Comparison of ENCODE assay signal across 8 mouse cellular contexts in the genomic region with DNA sequence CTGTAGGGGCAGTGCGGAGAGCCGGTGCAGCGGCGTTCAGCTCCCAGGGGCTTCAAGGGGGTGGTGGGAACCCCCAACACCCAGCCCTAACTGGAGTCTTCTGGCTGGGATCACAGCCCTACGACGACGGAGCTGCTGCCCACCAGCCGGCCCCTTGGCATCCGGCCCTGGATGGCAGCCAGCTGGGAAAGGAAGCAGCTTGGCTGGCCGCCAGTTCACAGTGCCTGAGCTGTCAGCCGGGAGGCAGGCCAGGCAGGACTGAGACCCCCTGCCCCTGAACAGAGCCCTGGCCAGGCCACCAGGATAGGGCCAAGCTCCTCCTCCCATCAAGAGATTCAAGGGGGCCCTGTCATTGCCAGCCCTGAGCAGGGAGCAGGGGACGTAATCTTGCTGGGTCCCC.
A peak's percentile ranks its signal among the peaks of the same experiment; 100 is the strongest.
DNase-seq lines count a peak whose midpoint lies in the region; ATAC-seq and TF ChIP-seq lines count a peak whose summit lies in the region.

No protein-coding gene starts in this region.

- DNase-seq in midbrain, embryonic 11.5 days (ENCODE audit: low spot score, missing footprints), result no peak
- no peak for DNase-seq in midbrain, embryonic 10.5 days (ENCODE audit: low spot score)
- DNase-seq in heart, adult 8-10 months (ENCODE audit: low spot score), result peak; percentile 51
- DNase-seq in kidney, adult 2 months, result peak; percentile 84
- peak; percentile 63 for DNase-seq in naive thymus-derived CD4-positive, alpha-beta T cell, adult 2 months (ENCODE audit: low read depth)
- peak; percentile 26 for DNase-seq in testis, postnatal 14 days (ENCODE audit: low spot score)

- H3K27ac ChIP-seq in midbrain, embryonic 11.5 days (ENCODE audit: low read depth, low read length), result no peak overlapping the region
- no peak overlapping the region; the same call in 1 of the 2 replicates for H3K27ac ChIP-seq in midbrain, embryonic 10.5 days (replicated peaks)
- no peak overlapping the region for H3K27ac ChIP-seq in kidney, adult 2 months (ENCODE audit: insufficient read depth, low read depth, low read length)
- peak overlapping the region; percentile 80 for H3K27ac ChIP-seq in limb, embryonic 13.5 days

- no peak for TF ChIP-seq CTCF in kidney, adult 2 months (conservative IDR thresholded peaks at IDR 0.05; ENCODE audit: insufficient read depth, insufficient read length, low read depth, low read length)

- H3K9me3 ChIP-seq in midbrain, embryonic 11.5 days (ENCODE audit: control insufficient read depth, low read length), result no peaks in the 10 kb centered on the region
- H3K9me3 ChIP-seq in midbrain, embryonic 10.5 days (replicated peaks), result no peaks in the 10 kb centered on the region
- H3K9me3 ChIP-seq in limb, embryonic 13.5 days, result no peaks in the 10 kb centered on the region

- 60% methylated on average over 12 of the region's 12 CpGs for WGBS in midbrain, embryonic 11.5 days
- 72% methylated on average over 12 of the region's 12 CpGs for WGBS in midbrain, embryonic 10.5 days
- 19% methylated on average over 12 of the region's 12 CpGs for WGBS in kidney, adult 2 months
- WGBS in limb, embryonic 13.5 days, result 22% methylated on average over 12 of the region's 12 CpGs

- TF ChIP-seq POLR2A in kidney, adult 2 months (IDR thresholded peaks at IDR 0.05; ENCODE audit: low read depth, low read length), result no peak

- H3K4me3 ChIP-seq in midbrain, embryonic 11.5 days (ENCODE audit: low read depth, low read length), result no peak overlapping the region
- H3K4me3 ChIP-seq in midbrain, embryonic 10.5 days, result no peak overlapping the region
- H3K4me3 ChIP-seq in kidney, adult 2 months (ENCODE audit: insufficient read depth, low read depth, low read length), result no peak overlapping the region
- H3K4me3 ChIP-seq in limb, embryonic 13.5 days, result no peak overlapping the region

- ATAC-seq in midbrain, embryonic 11.5 days (ENCODE audit: low FRiP score), result peak; percentile 12; the same call in 1 of the 2 replicates
- ATAC-seq in common myeloid progenitor, adult 5-6 weeks (replicated peaks; ENCODE audit: low read depth, poor library complexity, severe bottlenecking), result peak; percentile 44
- peak; percentile 35; the same call in 1 of the 2 replicates for ATAC-seq in limb, embryonic 13.5 days (ENCODE audit: low FRiP score, low read depth)

- no peaks in the 10 kb centered on the region for H3K36me3 ChIP-seq in midbrain, embryonic 11.5 days (ENCODE audit: control insufficient read depth, insufficient read depth, low read length)
- H3K36me3 ChIP-seq in midbrain, embryonic 10.5 days, result no peaks in the 10 kb centered on the region
- H3K36me3 ChIP-seq in kidney, adult 2 months (ENCODE audit: control insufficient read depth, insufficient read depth, low read length), result no peaks in the 10 kb centered on the region
- no peaks in the 10 kb centered on the region for H3K36me3 ChIP-seq in limb, embryonic 13.5 days

- peaks cover 11% of the 10 kb centered on the region for H3K27me3 ChIP-seq in midbrain, embryonic 11.5 days (ENCODE audit: control insufficient read depth, insufficient read depth, low read length)
- peaks cover 82% of the 10 kb centered on the region for H3K27me3 ChIP-seq in midbrain, embryonic 10.5 days (ENCODE audit: low read depth, poor library complexity, severe bottlenecking)
- H3K27me3 ChIP-seq in kidney, adult 2 months (replicated peaks; ENCODE audit: control insufficient read depth, insufficient read depth, low read length), result no peaks in the 10 kb centered on the region
- peaks cover 28% of the 10 kb centered on the region; the same call in 1 of the 2 replicates for H3K27me3 ChIP-seq in limb, embryonic 13.5 days

- H3K9ac ChIP-seq in midbrain, embryonic 11.5 days (ENCODE audit: low read length), result no peak overlapping the region
- 0 out of 2 replicates have a peak overlapping the region, but pooled peaks have one; percentile 43 for H3K9ac ChIP-seq in limb, embryonic 13.5 days

- peaks cover 54% of the 10 kb centered on the region for H3K4me1 ChIP-seq in midbrain, embryonic 11.5 days (ENCODE audit: control insufficient read depth, insufficient read depth, low read length)
- peaks cover 91% of the 10 kb centered on the region for H3K4me1 ChIP-seq in midbrain, embryonic 10.5 days
- H3K4me1 ChIP-seq in kidney, adult 2 months (ENCODE audit: control insufficient read depth, insufficient read depth, low read length), result no peaks in the 10 kb centered on the region
- H3K4me1 ChIP-seq in limb, embryonic 13.5 days, result peaks cover 91% of the 10 kb centered on the region

- H3K4me2 ChIP-seq in midbrain, embryonic 11.5 days, result no peak overlapping the region
- peak overlapping the region; percentile 53 for H3K4me2 ChIP-seq in limb, embryonic 13.5 days (replicated peaks)

Comparison
In these comparisons a context has a peak if more than half of its experiments do, and no peak if none do; other contexts are left out.
1. DNase-seq: peak in heart, adult 8-10 months (single experiment), kidney, adult 2 months (single experiment), naive thymus-derived CD4-positive, alpha-beta T cell, adult 2 months (single experiment) and testis, postnatal 14 days (single experiment); none in midbrain, embryonic 11.5 days (single experiment) and midbrain, embryonic 10.5 days (single experiment).
2. Peak in every context shown above with its lines, with median percentiles within 50 percentile points of each other: ATAC-seq.